Mouse (Mus musculus): ENCODE measurements around the gene Zfp868.
A peak's percentile ranks its signal among the peaks of the same experiment; 100 is the strongest.
"Not testable (repeated sequence)": the region's sequence is repeated elsewhere in the genome, so short reads cannot be mapped to it uniquely, and the experiment has no call there.

Gene Zfp868

DNA sequence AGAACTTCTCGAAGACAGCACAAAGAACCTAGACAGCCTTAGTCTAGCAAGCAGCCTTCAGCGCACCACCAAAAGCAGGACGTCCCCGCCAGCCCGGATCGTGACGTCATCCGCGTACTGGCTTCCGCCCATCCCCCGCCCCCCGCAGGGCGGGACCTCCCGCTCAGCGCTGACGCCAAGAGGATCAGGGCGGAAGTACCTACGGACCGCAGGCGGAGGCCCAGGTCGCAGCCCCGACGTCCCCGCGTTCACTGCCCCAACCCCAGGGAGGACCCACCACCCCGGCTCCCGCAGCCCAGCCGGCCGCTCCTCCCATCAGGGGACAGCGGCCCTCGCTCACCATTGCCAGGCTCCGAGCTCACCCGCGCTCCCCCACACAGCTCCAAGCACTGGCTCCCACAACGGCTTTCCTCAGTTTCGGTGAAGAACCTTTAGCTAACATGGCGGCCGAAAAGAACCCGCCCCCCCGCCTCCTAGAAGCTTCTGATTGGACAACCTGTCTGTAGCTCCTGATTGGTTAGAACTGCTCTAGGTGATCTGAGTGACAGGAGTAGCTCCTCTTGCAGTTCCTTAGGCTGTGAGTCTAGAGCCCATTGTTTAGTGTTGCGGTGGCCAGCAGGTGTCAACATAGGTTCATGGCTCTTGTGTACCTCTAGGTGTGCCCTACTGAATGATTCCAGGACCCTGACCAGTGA lies at the start of gene Zfp868:
TSS of gene Zfp868 (minus strand) at position 454 of the 695 bp plus-strand sequence.
- peak; percentile 99 for DNase-seq

DNA sequence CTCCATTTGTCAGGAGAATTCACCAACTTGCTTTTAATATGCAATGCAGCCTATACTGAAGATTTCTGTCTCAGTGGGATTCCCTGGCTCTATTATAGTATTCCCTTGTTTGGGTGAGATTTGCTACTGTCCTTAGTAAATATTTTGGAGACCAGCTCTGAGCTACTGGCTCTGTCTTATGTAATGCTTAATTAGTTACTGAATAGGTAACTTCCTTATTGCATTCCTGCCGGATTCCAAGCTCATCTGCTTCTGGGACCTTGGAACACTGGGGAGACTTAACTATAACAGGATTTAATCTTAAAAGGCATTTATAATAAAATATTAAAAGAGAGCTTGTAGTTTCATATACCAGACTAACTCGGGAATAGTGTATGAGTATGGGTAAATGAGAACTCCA lies 39.7 kb upstream of the Zfp868 start:
- not testable (repeated sequence) for DNase-seq

DNA sequence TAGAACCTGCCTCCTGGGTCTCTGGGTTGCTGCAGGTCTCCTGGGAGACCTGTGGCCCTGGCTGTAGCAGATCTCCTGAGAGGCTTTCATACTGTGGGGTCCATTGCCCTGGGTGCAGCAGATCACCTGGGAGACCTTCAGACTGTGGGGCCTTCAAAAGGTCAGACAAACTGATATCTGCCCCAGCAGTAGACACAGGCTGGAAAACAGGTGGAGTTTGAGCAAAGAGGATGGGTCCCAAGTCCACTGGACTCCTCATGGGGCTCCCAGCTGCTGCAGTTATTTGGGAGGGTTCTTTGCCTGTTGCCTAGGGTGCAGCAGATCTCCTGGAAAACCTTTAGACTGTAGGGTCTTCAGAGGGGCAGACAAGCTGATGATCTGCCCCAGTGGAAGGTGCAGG lies 35.9 kb upstream of the Zfp868 start:
- no peak for DNase-seq

DNA sequence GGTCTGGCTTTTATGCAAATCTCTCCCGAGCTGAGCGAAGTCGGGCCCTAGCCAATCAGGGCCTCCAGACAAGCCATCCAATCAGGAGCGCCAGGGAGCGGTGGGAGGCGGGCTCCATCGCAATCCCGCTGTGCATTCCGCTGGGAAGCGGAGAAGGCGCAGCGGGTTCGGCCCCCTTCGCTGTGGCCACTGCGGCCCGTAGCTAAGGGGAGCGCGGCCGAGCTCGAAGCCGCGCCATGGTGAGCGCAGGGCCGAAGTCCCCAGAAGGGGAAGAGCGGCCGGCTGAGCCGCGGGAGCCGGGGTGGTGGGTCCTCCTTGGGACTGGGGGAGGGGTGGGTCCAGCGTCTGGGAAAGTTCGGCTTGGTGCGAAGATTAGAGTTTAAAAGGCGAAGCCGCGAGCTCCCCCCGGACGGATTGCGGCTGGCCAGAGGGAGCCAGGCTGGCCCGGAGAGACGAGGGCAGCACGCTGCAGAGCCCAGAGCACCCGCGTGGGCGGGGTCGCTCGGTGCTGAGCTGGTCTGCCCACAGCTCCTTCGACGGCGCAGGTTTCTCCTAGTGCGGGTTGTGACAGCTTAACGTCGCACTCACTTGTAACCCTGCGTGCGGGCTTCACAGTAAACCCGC lies 29.1 kb upstream of the Zfp868 start, which contains the start of gene Zfp964:
TSS of gene Zfp964 (plus strand) at position 122 of the 624 bp plus-strand sequence.
- peak; percentile 95 for DNase-seq

DNA sequence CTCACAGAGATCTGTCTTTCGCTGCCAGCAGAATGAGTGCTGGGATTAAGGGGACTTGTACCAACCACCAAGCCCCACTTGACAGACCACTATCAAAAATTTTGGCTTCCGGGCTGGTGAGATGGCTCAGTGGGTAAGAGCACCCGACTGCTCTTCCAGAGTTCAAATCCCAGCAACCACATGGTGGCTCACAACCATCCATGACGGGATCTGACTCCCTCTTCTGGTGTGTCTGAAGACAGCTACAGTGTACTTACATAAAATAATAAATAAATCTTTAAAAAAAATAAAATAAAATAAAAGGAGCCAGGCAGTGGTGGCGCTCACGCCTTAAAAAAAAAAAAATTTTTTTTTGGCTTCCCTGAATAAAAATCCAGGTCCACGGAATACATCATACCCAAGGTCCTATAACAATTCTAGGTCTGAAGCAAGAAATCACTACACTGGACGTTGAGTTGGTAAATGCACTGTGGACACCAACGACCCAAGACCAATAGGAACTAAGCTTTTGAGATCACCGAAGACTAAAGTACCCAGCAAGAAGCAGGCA lies 28.5 kb upstream of the Zfp868 start:
- DNase-seq = no peak

DNA sequence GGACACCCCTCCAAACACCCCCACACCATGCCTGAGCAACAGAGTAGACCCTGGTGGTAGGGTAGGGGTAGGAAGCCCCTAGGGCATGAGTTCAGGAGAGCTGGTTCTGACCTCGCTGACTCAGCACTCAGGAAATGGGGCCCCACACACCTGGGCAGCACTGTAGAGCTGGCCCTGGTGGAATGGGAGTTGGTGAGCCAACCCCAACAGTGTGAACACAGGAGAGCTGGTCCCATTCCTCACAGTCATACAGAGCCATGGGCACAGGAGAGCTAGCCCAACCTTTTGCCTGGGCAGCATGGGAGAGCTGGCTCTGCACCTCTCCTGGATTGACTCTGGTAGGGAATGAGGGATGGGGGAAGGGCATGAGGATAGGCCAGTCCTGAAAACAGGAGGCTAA lies 7.3 kb downstream of the Zfp868 start:
- DNase-seq = no peak

DNA sequence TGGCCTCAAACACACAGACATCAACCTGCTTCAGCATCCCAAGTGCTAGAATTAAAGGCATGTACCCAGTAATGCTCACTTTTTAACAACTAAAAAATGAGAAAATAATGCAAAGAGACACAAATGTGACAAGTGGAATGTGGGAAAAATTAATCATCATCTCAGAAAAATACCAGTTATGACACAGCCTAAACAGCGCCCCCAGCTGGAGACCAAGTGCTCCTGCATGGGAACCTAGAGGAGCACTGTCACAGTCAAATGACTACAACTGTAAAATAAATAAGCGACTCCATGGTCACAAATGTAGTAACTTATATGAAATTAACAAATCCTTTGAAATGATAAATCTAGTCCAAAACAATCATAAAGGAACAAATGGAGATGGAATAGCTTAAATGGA lies 10.7 kb downstream of the Zfp868 start:
- DNase-seq = no peak

DNA sequence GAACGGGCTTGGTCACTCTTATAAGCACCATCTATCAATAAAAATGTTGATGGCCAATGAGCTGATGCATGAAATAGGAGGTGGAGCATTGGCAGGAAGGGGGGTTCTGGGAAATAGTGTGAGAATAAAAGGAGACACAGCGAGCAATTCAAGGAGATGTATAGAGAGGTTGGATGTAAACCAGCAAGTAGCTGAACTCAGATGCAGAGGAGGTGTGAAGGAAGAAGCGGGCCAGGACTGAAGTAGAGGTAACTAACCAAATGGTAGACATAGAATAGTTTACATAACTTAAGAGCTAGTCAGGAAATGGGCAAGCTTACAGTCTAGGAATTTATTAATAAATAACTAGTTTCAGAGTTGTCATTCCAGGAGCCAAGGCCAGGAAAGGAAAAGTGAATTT lies 27.8 kb downstream of the Zfp868 start:
- DNase-seq = not testable (repeated sequence)

DNA sequence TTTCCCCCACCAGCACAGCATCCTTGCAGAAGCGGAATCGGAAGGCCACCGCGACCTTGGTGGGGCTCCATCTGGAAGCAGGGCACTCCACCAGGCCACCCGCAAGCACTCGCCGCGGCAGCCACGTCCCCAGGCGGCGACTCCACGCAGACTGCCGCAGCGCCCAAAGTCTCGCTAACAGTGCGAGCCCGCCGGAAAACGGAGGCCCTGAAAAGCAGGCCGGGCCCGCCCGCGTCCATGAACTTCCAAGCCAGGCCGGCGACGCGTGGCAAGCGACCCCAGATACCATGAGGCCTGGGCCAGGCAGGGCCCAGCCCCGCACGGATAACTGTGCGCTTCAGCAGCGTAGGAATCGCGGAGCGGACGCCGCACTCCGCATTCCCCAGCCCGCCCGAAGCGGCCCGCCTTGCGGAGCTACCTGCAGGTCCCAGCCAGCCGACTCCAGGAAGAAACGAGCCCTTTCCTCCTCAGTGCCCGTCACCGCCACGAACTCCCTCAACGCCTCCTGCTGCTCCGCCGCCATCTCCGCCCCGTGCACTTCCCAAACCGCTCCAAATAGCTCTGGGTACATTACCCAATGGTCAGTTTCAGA lies 40.6 kb downstream of the Zfp868 start:
- DNase-seq = peak; percentile 63

DNA sequence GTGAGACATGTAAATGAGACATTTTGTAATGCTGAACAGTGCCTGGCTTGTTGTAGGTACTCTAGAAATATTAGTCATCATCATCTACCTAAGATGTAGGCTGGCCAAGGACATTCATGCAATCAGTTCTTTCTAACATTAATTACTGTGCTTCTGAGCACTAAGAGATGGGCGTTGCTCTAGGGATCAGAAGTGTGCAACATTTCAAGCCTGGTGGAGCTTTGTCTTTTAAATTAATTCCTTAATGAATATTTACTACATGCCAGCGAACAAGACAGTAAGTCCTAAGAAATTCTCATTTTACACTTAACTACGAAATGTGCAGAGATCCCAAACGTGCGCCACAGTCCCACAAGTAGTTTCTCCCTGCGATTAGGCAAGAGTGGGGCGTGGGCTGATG lies 41.1 kb downstream of the Zfp868 start:
- DNase-seq = not testable (repeated sequence)

All from right cerebral cortex, postnatal 25 days (tissue).